Mouse (Mus musculus) heart, embryonic 12.5 days (tissue): ENCODE results near the gene Naa60. TPM values are rescaled to one million over a fixed set of nuclear protein-coding genes. Genes with fewer than 3 reads are reported as not detected.

ENCODE experiments used
- ATAC-seq: fragments of 200-750 bp; cut with Nextera tagmentation; 2 replicates; pipeline ENCODE4 v1.8.0; 2017; ENCODE audit warnings: moderate TSS enrichment, moderate library complexity; ENCODE audit not compliant: insufficient number of reproducible peaks, low FRiP score
- H3K27ac ChIP-seq: fragments of 300-500 bp; sonication (generic); 2 replicates; pipeline ENCODE4 v1.5.1; 2016; ENCODE audit warnings: mild to moderate bottlenecking, moderate library complexity; ENCODE audit not compliant: poor library complexity, severe bottlenecking
- H3K27me3 ChIP-seq: fragments of 300-500 bp; sonication (generic); replicated peaks from 2 replicates; pipeline ENCODE4 v1.6.1; 2016; ENCODE audit warnings: mild to moderate bottlenecking, moderate library complexity
- H3K36me3 ChIP-seq: fragments of 300-500 bp; sonication (generic); 2 replicates; pipeline ENCODE4 v1.6.1; 2016; ENCODE audit warnings: mild to moderate bottlenecking, moderate library complexity
- H3K4me1 ChIP-seq: fragments of 300-500 bp; sonication (generic); replicated peaks from 2 replicates; pipeline ENCODE4 v1.6.1; 2016; ENCODE audit warnings: mild to moderate bottlenecking
- H3K4me2 ChIP-seq: fragments of 300-500 bp; sonication (generic); 2 replicates; pipeline ENCODE4 v1.6.1; 2016; ENCODE audit warnings: mild to moderate bottlenecking, moderate library complexity
- H3K4me3 ChIP-seq: fragments of 300-500 bp; sonication (generic); 2 replicates; pipeline ENCODE4 v1.5.1; 2016; ENCODE audit warnings: mild to moderate bottlenecking
- H3K9ac ChIP-seq: fragments of 300-500 bp; sonication (generic); 2 replicates; pipeline ENCODE4 v1.6.1; 2016; ENCODE audit warnings: mild to moderate bottlenecking, moderate library complexity
- H3K9me3 ChIP-seq: fragments of 300-500 bp; sonication (generic); replicated peaks from 2 replicates; pipeline ENCODE4 v1.6.1; 2016; ENCODE audit warnings: mild to moderate bottlenecking, moderate library complexity
- WGBS: fragments of 180-500 bp; shearing (Covaris S2); methylation state at CpG from one replicate; pipeline ENCODE4 v1.1.7; 2016; 5-methylcytosine and 5-hydroxymethylcytosine counted together
- microRNA-seq: library from miRNA; unstranded; fragments of <30 nt; microRNA quantifications from one replicate; pipeline ENCODE4, GENCODE M21; 2017
- polyA plus RNA-seq: library from polyadenylated mRNA; unstranded; fragments of >200 nt; fragmentation: Nextera tagmentation; extraction: Ambion mirVana; gene quantifications from 2 replicates; pipeline ENCODE4 v1.2.1, GENCODE M21; 2016

The Naa60 gene
- polyA plus RNA-seq, 1 experiment from 2014 or later, result 36.1 TPM

- H3K36me3 ChIP-seq, result peaks cover 63% of the 10 kb centered on the region
- WGBS, result 21% methylated on average over 1 of the region's 1 CpGs
- H3K27ac ChIP-seq, result no peak overlapping the region
- ATAC-seq, result no peak
- H3K4me1 ChIP-seq, result no peaks in the 10 kb centered on the region
- no peak overlapping the region for H3K4me3 ChIP-seq
- H3K27me3 ChIP-seq, result no peaks in the 10 kb centered on the region
- no peak overlapping the region for H3K4me2 ChIP-seq
- no peaks in the 10 kb centered on the region for H3K9me3 ChIP-seq
- H3K9ac ChIP-seq, result no peak overlapping the region
Measured at GRCm38 (mm10) chr16:3928582-3928981, 56.4 kb downstream of the Naa60 start.

DNA sequence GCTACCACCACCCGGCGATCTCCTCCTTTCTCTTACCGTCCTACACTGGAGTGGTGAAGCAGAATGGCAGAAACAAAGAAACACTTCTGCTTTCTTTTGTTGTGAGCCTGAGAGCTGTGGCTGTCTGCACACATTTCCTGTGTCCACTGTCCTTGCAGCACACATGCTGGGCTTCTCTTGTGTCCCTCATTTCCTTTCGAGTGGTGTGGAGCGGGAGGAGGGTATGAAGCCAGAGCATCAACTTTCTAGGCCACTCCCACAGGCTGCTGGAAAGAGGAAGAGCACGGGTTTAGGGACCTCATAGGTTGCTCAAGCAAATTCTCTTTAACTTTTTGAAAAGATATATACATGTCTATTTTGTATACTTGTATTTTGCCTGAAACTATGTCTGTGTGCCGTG is 57.0 kb downstream of the Naa60 start:
- H3K9ac ChIP-seq, result no peak overlapping the region
- no peak for ATAC-seq
- peaks cover 63% of the 10 kb centered on the region for H3K36me3 ChIP-seq
- no peak overlapping the region for H3K4me3 ChIP-seq
- no peaks in the 10 kb centered on the region for H3K9me3 ChIP-seq
- no peaks in the 10 kb centered on the region for H3K27me3 ChIP-seq
- no peak overlapping the region for H3K4me2 ChIP-seq
- no peak overlapping the region for H3K27ac ChIP-seq
- 70% methylated on average over 7 of the region's 7 CpGs for WGBS
- no peaks in the 10 kb centered on the region for H3K4me1 ChIP-seq

- ATAC-seq, result no peak
- Histone ChIP-seq H3K4me2 (no peak overlapping the region), H3K27ac (no peak overlapping the region), H3K4me3 (no peak overlapping the region), H3K9ac (no peak overlapping the region), H3K4me1 (no peaks in the 10 kb centered on the region), H3K27me3 (no peaks in the 10 kb centered on the region), H3K36me3 (peaks cover 66% of the 10 kb centered on the region), H3K9me3 (no peaks in the 10 kb centered on the region)
- 86% methylated on average over 6 of the region's 6 CpGs for WGBS
Measured at GRCm38 (mm10) chr16:3933536-3933935, 61.4 kb downstream of the Naa60 start.

DNA sequence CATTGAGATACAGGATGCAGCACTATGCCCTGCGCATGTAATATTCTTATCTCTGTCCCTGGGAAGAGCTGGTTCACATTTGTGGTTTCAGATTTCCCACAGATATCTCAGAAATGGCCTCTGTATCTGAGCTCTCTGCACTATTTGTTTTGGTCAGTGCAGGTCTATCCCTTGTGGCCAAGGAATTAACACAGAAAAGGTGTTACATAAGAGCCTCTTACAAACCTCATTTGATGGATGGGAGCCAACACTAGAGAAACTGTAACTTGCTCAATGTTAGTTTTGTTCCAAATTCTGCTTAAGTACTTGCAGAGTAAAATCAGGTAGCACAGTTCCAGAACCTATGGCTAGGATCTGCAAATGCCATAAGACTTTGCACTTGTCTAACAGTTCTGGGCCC is 61.9 kb downstream of the Naa60 start:
- Histone ChIP-seq H3K4me3 (no peak overlapping the region), H3K9ac (no peak overlapping the region), H3K27me3 (no peaks in the 10 kb centered on the region), H3K27ac (no peak overlapping the region), H3K36me3 (peaks cover 66% of the 10 kb centered on the region), H3K4me1 (no peaks in the 10 kb centered on the region), H3K4me2 (no peak overlapping the region), H3K9me3 (no peaks in the 10 kb centered on the region)
- 82% methylated on average over 1 of the region's 1 CpGs for WGBS
- ATAC-seq, result no peak

DNA sequence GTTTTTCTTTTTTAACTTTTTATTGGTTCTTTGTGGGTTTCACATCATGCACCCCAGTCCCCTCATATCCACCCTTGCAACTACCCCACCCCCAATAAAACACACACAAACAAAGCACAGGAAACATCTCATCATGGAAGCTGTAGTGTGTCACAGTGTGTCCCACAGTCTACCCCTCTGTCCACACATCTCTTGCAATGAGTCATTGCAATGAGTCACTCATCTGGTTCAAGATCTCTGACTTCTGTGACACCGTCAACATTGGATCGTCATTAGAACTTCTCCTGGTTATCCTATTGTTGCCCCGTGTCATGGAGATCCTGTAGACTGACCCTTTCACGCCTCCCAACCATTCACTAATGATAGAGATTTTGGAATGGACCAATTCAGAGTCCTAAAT is 62.5 kb downstream of the Naa60 start:
- Histone ChIP-seq H3K27ac (no peak overlapping the region), H3K36me3 (peaks cover 63% of the 10 kb centered on the region), H3K9me3 (no peaks in the 10 kb centered on the region), H3K9ac (no peak overlapping the region), H3K4me2 (no peak overlapping the region), H3K27me3 (no peaks in the 10 kb centered on the region), H3K4me1 (no peaks in the 10 kb centered on the region), H3K4me3 (no peak overlapping the region)
- no peak for ATAC-seq
- 73% methylated on average over 4 of the region's 4 CpGs for WGBS

GRCm38 (mm10) chr16:3951141-3951540 is 79.0 kb downstream of the Naa60 start:
- H3K4me1 ChIP-seq, result no peaks in the 10 kb centered on the region
- ATAC-seq, result no peak
- no peak overlapping the region for H3K27ac ChIP-seq
- H3K27me3 ChIP-seq, result no peaks in the 10 kb centered on the region
- H3K36me3 ChIP-seq, result no peaks in the 10 kb centered on the region
- H3K4me3 ChIP-seq, result no peak overlapping the region
- 79% methylated on average over 1 of the region's 1 CpGs for WGBS
- no peaks in the 10 kb centered on the region for H3K9me3 ChIP-seq
- no peak overlapping the region for H3K4me2 ChIP-seq
- H3K9ac ChIP-seq, result no peak overlapping the region

Small RNA genes within 50 kb of the gene (microRNA-seq; reads per million reads assigned to microRNA genes)
- gene Gm23493, result not detected

Other genes starting within 250 kb of the Naa60 start
- gene Mefv, start 154.3 kb upstream of the Naa60 start, polyA plus RNA-seq, result not detected in 2 replicates
- gene Zfp263, start 128.3 kb upstream of the Naa60 start, polyA plus RNA-seq, result 28.6 and 29.5 TPM in 2 replicates
- gene Olfr15, start 41.5 kb upstream of the Naa60 start, polyA plus RNA-seq, result not detected in 2 replicates
- 1.3 and 1.4 TPM in 2 replicates for gene Zfp174, start 25.1 kb upstream of the Naa60 start, polyA plus RNA-seq
- 6.5 and 7.8 TPM in 2 replicates for gene Zfp597, start 12.2 kb downstream of the Naa60 start, polyA plus RNA-seq
- gene Gm20695, start 12.3 kb downstream of the Naa60 start, polyA plus RNA-seq, result 1.5 TPM in 1 of 2 replicates, not detected in the other
- gene 1700037C18Rik, start 36.3 kb downstream of the Naa60 start, polyA plus RNA-seq, result 6.5 and 7.9 TPM in 2 replicates
- 13.5 and 16.6 TPM in 2 replicates for gene Cluap1, start 36.4 kb downstream of the Naa60 start, polyA plus RNA-seq
- 1.6 TPM in 2 replicates for gene Nlrc3, start 104.3 kb downstream of the Naa60 start, polyA plus RNA-seq
- 14.8 and 18.2 TPM in 2 replicates for gene Slx4, start 131.4 kb downstream of the Naa60 start, polyA plus RNA-seq
- 3.4 and 5.0 TPM in 2 replicates for gene Dnase1, start 164.6 kb downstream of the Naa60 start, polyA plus RNA-seq
- gene Trap1, start 205.5 kb downstream of the Naa60 start, polyA plus RNA-seq, result 97.3 and 102 TPM in 2 replicates